ENCODE assay signal across 23 mouse cellular contexts in the genomic region with DNA sequence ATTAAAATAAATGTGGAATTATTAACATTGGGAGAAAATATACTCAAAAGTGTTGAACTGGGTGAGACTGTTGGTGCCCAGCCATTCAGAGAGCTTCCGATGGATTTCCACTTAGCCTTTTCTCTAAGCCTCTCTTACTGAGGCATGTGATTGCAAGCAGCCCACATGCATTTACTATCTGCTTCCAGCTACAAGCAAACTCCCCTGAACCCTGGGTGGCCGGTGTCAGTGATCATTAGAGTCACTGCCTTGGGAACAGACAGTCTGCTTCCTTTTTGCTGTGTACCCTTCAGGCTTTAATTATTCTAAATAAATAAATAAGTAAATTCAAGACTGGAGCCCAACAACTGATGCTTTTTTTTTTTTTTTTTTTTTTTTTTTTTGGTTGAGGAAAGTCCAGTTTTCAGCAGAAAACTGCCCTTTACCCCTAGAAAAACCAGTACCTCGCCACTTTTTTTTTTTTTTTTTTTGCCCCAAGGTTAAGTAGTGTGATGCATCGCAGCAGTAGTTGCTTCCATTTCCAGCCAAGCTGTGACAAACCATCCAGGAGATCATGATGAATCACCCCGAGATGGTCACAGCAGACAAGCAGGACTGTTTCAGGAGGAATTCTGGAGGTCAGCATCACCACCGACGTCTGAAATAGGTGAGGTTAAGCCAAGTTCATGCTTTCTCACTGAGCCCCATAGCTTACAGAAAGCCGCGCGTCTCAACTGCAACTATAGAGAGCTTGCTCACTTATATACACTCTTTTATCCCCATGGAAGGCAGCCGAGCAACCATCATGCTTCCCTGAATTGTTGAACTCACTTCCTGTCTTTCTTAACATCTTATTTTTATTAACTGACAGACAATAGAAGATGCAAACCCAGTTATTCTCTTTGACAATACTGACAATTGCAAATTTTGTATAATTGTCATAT. TPM values are rescaled to one million over a fixed set of nuclear protein-coding genes. Genes with fewer than 3 reads are reported as not detected.
DNase-seq lines count a peak whose midpoint lies in the region; ATAC-seq and TF ChIP-seq lines count a peak whose summit lies in the region.
"Had no signal": no experiment of that assay in that cellular context is flagged by ENCODE, and none has a peak within 500 bp of the region (broad histone marks: within the 10 kb centered on the region; RNA-seq: fewer than 3 reads in every experiment).

No protein-coding gene starts in this region.

- peaks cover 2% of the 10 kb centered on the region; the same call in 1 of the 2 replicates for H3K4me1 ChIP-seq in liver, adult 2 months (ENCODE audit: control insufficient read depth, insufficient read depth, low read length)
- 0 out of 2 replicates have a peak, but pooled peaks cover 8% of the 10 kb centered on the region for H3K4me1 ChIP-seq in liver, embryonic 12.5 days
- peaks cover 12% of the 10 kb centered on the region for H3K4me1 ChIP-seq in embryonic facial prominence, embryonic 12.5 days
- no peaks in the 10 kb centered on the region for H3K4me1 ChIP-seq in hindbrain, embryonic 14.5 days (replicated peaks; ENCODE audit: control insufficient read depth, insufficient read depth, low read length)
- H3K4me1 ChIP-seq: hindbrain, embryonic 12.5 days; megakaryocyte, embryonic 14.5 days had no signal

- no peak overlapping the region for H3K4me3 ChIP-seq in liver, adult 2 months (ENCODE audit: insufficient read depth, low read depth, low read length)
- H3K4me3 ChIP-seq in liver, embryonic 12.5 days, result no peak overlapping the region
- H3K4me3 ChIP-seq in embryonic facial prominence, embryonic 12.5 days, result no peak overlapping the region
- no peak overlapping the region for H3K4me3 ChIP-seq in hindbrain, embryonic 14.5 days (replicated peaks; ENCODE audit: low read length)
- H3K4me3 ChIP-seq: embryonic facial prominence, embryonic 15.5 days; hindbrain, embryonic 12.5 days; layer of hippocampus, adult 2 months; megakaryocyte, embryonic 14.5 days had no signal

- H3K4me2 ChIP-seq in liver, embryonic 12.5 days, result no peak overlapping the region
- H3K4me2 ChIP-seq in embryonic facial prominence, embryonic 12.5 days (replicated peaks), result 0 out of 2 replicates have a peak overlapping the region, but pooled peaks have one; percentile 15
- no peak overlapping the region for H3K4me2 ChIP-seq in hindbrain, embryonic 14.5 days (replicated peaks)
- H3K4me2 ChIP-seq: embryonic facial prominence, embryonic 15.5 days; heart, embryonic 11.5 days; hindbrain, embryonic 12.5 days had no signal

- ATAC-seq in liver, embryonic 12.5 days, result no peak
- ATAC-seq in embryonic facial prominence, embryonic 12.5 days (ENCODE audit: insufficient number of reproducible peaks, insufficient read depth, low FRiP score, low TSS enrichment), result no peak
- ATAC-seq in hindbrain, embryonic 14.5 days (ENCODE audit: low FRiP score), result no peak
- ATAC-seq: CD4-positive, CD25-positive, alpha-beta regulatory T cell, adult 4 months; forebrain, postnatal 0 days; inflammation-experienced regulatory T-cells, adult 6 months had no signal

- TF ChIP-seq CTCF in liver, adult 2 months (IDR thresholded peaks at IDR 0.05; ENCODE audit: low read depth, low read length), result no peak

- H3K27me3 ChIP-seq in liver, adult 2 months (ENCODE audit: control insufficient read depth, insufficient read depth, low read length), result no peaks in the 10 kb centered on the region
- no peaks in the 10 kb centered on the region for H3K27me3 ChIP-seq in liver, embryonic 12.5 days (replicated peaks)
- no peaks in the 10 kb centered on the region for H3K27me3 ChIP-seq in embryonic facial prominence, embryonic 12.5 days
- H3K27me3 ChIP-seq in hindbrain, embryonic 14.5 days (ENCODE audit: control insufficient read depth, insufficient read depth, low read length), result no peaks in the 10 kb centered on the region
- H3K27me3 ChIP-seq: embryonic facial prominence, embryonic 15.5 days; hindbrain, embryonic 12.5 days had no signal

- H3K36me3 ChIP-seq in liver, adult 2 months (ENCODE audit: control insufficient read depth, insufficient read depth, low read length), result no peaks in the 10 kb centered on the region
- no peaks in the 10 kb centered on the region for H3K36me3 ChIP-seq in liver, embryonic 12.5 days
- no peaks in the 10 kb centered on the region for H3K36me3 ChIP-seq in embryonic facial prominence, embryonic 12.5 days
- no peaks in the 10 kb centered on the region for H3K36me3 ChIP-seq in hindbrain, embryonic 14.5 days (replicated peaks; ENCODE audit: control insufficient read depth, insufficient read depth)
- H3K36me3 ChIP-seq: embryonic facial prominence, embryonic 15.5 days; G1E; hindbrain, embryonic 12.5 days had no signal

- no peak overlapping the region for H3K27ac ChIP-seq in liver, adult 2 months (replicated peaks; ENCODE audit: insufficient read depth, low read depth, low read length)
- H3K27ac ChIP-seq in liver, embryonic 12.5 days, result no peak overlapping the region
- no peak overlapping the region for H3K27ac ChIP-seq in embryonic facial prominence, embryonic 12.5 days
- no peak overlapping the region for H3K27ac ChIP-seq in hindbrain, embryonic 14.5 days
- H3K27ac ChIP-seq: embryonic facial prominence, embryonic 15.5 days; hindbrain, embryonic 12.5 days; layer of hippocampus, adult 2 months had no signal

- H3K79me2 ChIP-seq in liver, adult 2 months (ENCODE audit: control insufficient read depth, insufficient read depth, low read length), result no peaks in the 10 kb centered on the region

- no peaks in the 10 kb centered on the region for H3K9me3 ChIP-seq in liver, embryonic 12.5 days (replicated peaks)
- no peaks in the 10 kb centered on the region for H3K9me3 ChIP-seq in embryonic facial prominence, embryonic 12.5 days
- no peaks in the 10 kb centered on the region for H3K9me3 ChIP-seq in hindbrain, embryonic 14.5 days (ENCODE audit: control insufficient read depth, low read length)
- H3K9me3 ChIP-seq: embryonic facial prominence, embryonic 15.5 days; G1E; hindbrain, embryonic 12.5 days; megakaryocyte, embryonic 14.5 days had no signal

- 40% methylated on average over 11 of the region's 11 CpGs for WGBS in liver, adult 2 months
- 57% methylated on average over 11 of the region's 11 CpGs for WGBS in liver, embryonic 12.5 days (ENCODE audit: insufficient replicate concordance)
- 22% methylated on average over 11 of the region's 11 CpGs for WGBS in embryonic facial prominence, embryonic 12.5 days
- WGBS in hindbrain, embryonic 14.5 days, result 66% methylated on average over 11 of the region's 11 CpGs

- H3K9ac ChIP-seq in liver, adult 2 months (ENCODE audit: low read depth, low read length), result no peak overlapping the region
- H3K9ac ChIP-seq in liver, embryonic 12.5 days, result no peak overlapping the region
- H3K9ac ChIP-seq in embryonic facial prominence, embryonic 12.5 days, result no peak overlapping the region
- H3K9ac ChIP-seq in hindbrain, embryonic 14.5 days, result no peak overlapping the region
- H3K9ac ChIP-seq: embryonic facial prominence, embryonic 15.5 days; forebrain, postnatal 0 days; hindbrain, embryonic 12.5 days had no signal

- TF ChIP-seq POLR2A in liver, adult 2 months (IDR thresholded peaks at IDR 0.05; ENCODE audit: extremely low read depth, insufficient read depth, low read length), result no peak

- DNase-seq in embryo, embryonic 10 days (ENCODE audit: low spot score), result peak; percentile 54
- no peak for DNase-seq in embryo, embryonic 9.5 days (ENCODE audit: extremely low spot score)
- peak; percentile 39 for DNase-seq in liver, adult 2 months (ENCODE audit: extremely low read depth, low read depth, low spot score)
- DNase-seq in yolk sac, embryonic 10.5 days (ENCODE audit: low spot score), result peak; percentile 66
- no peak for DNase-seq in lung, postnatal 36 days
- DNase-seq in hindbrain, embryonic 14.5 days (ENCODE audit: low spot score), result no peak
- DNase-seq: adrenal gland, adult 2 months; cerebellum, adult 2 months; cerebellum, postnatal 36 days; forebrain, postnatal 0 days; heart, postnatal 14 days; lung, postnatal 14 days; right cerebral cortex, postnatal 4 days had no signal

RNA-seq across cellular contexts. Expression of gene Fzd4, which starts 21.9 kb away (rescaled TPM):
- total RNA-seq in liver, adult 2 months (2014; rRNA removed), result 11.5 and 12.1 TPM in 2 replicates
- 4.8 and 6.3 TPM in 2 replicates for polyA plus RNA-seq in liver, adult 2 months (2012; rRNA removed)
- 3.5 and 4.5 TPM in 2 replicates for polyA plus RNA-seq in liver, embryonic 12.5 days (2016; fragmentation: Nextera tagmentation; extraction: Ambion mirVana)
- polyA plus RNA-seq in embryonic facial prominence, embryonic 12.5 days (2016; fragmentation: Nextera tagmentation; extraction: Ambion mirVana), result 13.2 and 15.2 TPM in 2 replicates
- polyA plus RNA-seq in hindbrain, embryonic 14.5 days (2014; fragmentation: Nextera tagmentation; extraction: Ambion mirVana), result 3.2 and 4.1 TPM in 2 replicates
- polyA plus RNA-seq: CD4-positive, CD25-positive, alpha-beta regulatory T cell, adult 4 months; G1E; inflammation-experienced regulatory T-cells, adult 6 months had no signal

RNA-seq across cellular contexts. Expression of gene Tmem135, which starts 22.0 kb away (rescaled TPM):
- total RNA-seq in liver, adult 2 months (2014; rRNA removed), result 60.4 and 60.5 TPM in 2 replicates
- 101 and 108 TPM in 2 replicates for polyA plus RNA-seq in liver, adult 2 months (2012; rRNA removed)
- 16.0 and 16.7 TPM in 2 replicates for polyA plus RNA-seq in liver, embryonic 12.5 days (2016; fragmentation: Nextera tagmentation; extraction: Ambion mirVana)
- polyA plus RNA-seq in embryonic facial prominence, embryonic 12.5 days (2016; fragmentation: Nextera tagmentation; extraction: Ambion mirVana), result 22.7 and 23.0 TPM in 2 replicates
- 30.9 and 32.7 TPM in 2 replicates for polyA plus RNA-seq in hindbrain, embryonic 14.5 days (2014; fragmentation: Nextera tagmentation; extraction: Ambion mirVana)

Comparison
In these comparisons a context has a peak if more than half of its experiments do, and no peak if none do; other contexts are left out.
1. DNase-seq: peak in embryo, embryonic 10 days (single experiment), liver, adult 2 months (single experiment) and yolk sac, embryonic 10.5 days (single experiment); none in embryo, embryonic 9.5 days (single experiment), lung, postnatal 36 days (single experiment) and hindbrain, embryonic 14.5 days (single experiment).